Mouse (Mus musculus) induced T-regulatory cell, adult 2 months (primary cell): ENCODE results near the gene Foxo4.

Source experiments
- DNase-seq: peaks from one replicate; pipeline ENCODE4 v3.0.0-alpha.2; 2012; ENCODE audit warnings: low read depth

The Foxo4 gene

DNA sequence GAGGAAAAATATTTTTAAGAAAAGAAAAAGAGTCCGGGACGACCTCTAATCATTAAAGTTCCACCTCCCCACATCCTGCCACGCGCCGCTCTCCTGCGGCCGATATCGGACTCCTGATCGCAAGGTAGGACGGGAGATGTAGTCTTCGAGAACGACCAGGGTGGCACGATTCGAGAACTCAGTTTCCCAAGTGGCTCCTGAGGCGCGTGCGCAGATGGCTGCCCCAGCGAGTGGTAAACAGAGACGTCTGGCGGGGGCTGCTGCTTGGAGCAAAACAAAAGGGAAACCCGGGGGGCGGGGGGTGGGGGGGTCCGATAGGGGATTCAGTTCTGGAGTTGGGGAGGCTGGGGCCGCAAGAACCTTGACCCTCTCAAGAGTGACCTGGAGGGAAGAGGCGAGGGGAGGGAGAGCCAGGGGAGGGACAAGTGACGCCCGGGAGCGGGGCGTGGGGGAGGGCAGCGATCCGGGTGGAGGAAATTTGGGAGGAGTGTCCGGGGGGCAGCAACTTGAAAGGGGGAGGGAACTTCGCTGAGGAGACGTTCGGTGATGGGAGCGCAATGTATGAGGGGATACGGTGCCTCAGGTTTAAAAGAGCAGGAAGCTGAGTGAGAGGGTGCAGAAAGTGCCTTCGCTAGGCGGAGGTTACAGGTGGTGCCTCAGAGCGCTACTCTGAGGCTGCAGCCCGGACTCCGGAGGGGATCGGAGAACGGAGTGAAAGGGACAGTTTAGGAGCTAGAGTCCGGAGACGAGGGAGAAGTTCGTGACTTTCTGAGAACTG lies at the start of gene Foxo4:
Foxo4 (plus strand) TSS at position 577 of the 778 bp plus-strand sequence.
- peak; percentile 92 for DNase-seq

DNA sequence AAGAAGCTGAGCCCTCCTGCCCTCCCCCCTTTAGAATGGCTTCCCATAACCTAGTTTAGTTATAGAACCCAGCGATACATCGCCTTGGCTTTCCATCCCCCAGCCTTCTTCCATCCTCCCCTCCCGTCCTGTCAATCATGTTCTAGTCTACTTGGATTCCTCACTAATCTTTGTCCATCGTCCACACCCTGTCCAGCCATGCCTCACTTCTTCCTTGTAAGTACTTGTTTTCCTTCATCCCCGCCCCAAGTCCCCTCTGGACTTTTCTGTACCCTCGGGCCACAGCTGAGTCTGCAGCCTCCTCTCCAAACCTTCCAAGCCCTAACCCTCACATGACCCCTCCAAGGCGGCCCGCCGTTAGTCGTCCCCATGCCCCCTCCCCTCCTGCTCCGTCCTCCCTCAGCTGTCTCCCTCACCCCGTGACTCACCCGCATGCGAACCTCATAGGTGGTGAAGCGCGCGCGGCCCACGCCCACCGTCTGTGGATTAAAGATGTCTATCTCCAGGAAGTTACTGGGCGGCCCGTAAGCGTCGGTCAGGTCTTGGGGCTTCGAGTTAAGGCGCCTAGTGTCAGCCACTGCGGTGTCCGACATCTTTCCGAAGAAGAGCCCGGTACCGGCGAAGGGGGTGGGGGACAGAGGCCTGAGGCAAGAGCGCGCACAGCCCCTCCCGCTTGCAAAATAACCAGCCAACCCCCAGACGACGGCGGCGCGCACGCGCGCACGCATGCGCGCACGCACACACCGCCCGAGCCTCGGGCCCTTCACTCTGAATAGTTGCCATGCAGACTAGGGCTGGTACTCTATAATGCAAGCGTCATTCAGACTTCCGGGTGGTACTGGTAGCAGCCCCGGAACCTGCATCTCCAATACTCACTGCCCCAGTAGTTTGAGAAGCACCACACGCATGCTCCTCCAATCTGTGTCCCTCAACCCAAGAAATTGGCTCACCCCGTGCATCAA lies 32.2 kb upstream of the Foxo4 start, which contains the start of gene Snx12:
Snx12 (minus strand) TSS at position 730 of the 962 bp plus-strand sequence.
- peak; percentile 91 for DNase-seq

GRCm38 (mm10) chrX:101222796-101223162 lies 31.5 kb upstream of the Foxo4 start:
- DNase-seq: no peak

- DNase-seq: peak; percentile 8
Measured at GRCm38 (mm10) chrX:101245011-101245410, 9.3 kb upstream of the Foxo4 start.

DNA sequence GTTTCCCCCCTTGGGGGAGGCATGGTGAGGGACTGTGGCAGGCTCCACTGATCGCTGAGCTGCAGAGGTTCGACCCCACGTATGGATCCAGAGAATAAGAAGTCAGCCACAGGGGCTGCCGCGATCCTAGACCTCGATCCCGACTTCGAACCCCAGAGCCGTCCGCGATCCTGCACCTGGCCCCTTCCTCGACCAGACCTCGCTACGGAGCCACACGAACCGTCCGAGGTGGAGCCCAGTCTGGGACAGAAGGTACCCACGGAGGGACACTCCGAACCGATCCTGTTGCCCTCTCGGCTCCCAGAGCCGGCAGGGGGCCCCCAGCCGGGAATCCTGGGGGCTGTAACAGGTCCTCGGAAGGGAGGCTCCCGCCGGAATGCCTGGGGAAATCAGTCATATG lies 412 bp downstream of the Foxo4 start:
- no peak for DNase-seq

DNA sequence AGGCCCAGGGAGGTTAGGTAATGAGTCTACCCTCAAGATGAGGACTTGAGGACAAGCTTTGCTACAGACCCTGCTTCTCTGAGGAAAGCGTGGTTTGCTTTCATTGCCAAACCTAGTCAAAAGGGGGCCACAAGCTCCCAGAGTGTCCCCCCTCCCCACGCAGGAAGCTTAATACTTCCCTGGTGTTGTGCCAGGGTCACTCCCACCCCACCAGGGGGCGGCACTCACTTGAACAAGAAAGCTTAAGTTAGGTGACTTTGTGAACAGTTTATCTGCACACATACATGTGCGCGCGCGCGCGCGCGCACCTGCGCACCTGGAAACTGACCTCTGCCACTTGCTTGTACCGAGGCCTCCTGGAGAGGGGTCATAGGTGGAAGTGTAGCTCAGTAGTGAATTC lies 2.3 kb downstream of the Foxo4 start:
- DNase-seq: peak; percentile 77

DNA sequence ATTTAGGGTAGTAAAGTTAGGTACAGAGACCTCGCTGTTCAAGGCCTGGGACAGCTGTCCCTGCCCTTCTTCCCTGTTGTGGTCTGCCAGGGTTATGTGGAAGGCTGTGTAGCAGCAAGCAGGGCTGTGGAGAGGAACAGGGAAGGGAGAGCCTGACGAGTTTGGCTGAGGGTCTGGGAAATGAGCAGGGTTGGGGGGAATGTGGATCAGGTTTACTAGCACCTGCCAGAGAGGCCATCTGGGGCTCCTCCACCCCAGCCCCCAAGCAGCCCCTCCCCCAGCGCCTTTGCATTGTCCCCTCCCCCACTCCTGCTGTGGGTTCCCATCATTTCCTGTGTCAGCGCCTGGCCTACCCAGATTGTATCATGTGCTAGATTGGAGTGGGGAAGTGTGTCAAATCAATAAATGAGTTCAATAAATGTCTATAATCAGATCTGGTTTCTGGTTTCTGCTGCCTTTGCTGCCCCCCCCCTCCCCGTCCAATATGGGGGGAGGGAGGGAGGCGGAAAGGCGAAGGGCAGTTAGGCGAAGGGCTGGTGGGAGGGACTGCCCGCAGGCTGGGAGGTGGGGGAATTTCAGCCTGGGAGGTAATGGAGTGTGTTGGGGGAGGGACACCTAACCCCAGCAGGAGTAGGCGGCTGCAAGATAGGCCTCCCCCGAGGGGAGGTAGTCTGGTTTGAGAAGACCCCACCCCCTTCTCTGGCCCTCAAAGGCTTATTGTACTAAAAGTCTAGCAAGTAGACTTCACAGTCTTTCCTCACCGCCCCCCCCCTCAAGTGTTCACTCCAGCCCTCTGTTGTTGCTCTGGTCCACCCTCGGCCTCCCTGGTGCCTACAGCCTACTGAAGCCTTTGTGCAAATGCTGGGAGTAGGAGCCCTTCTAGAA lies 6.4 kb downstream of the Foxo4 start:
- peak; percentile 67 for DNase-seq

- DNase-seq: peak; percentile 9
Measured at GRCm38 (mm10) chrX:101263892-101264291, 9.6 kb downstream of the Foxo4 start, which contains the start of gene Gm614. Gene Gm614, minus strand, starts transcription at chrX:101263992.

DNA sequence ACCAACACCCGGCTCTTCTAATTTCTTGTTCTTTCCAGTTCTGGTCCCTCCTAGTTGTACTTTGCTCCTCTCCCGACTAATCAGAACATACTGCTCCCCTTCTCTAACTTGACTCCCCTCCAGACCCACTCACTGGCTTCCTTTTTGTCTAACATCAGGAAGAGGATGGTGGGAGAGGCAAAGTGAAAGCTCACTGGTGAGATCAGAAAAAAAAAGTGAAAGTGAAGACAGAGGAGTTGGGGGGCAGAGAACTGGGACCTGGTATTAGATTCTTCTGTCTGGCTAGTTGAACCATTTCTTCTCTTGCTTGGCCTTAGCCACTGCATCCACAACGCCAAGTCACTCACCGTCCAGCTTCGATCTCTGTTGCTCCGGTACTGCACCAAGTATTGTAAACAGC lies 12.3 kb downstream of the Foxo4 start:
- peak; percentile 63 for DNase-seq

GRCm38 (mm10) chrX:101268025-101268754 lies 13.9 kb downstream of the Foxo4 start, which contains the start of gene Il2rg:
Gene Il2rg, minus strand, starts transcription at chrX:101268255.
- DNase-seq: peak; percentile 93

DNA sequence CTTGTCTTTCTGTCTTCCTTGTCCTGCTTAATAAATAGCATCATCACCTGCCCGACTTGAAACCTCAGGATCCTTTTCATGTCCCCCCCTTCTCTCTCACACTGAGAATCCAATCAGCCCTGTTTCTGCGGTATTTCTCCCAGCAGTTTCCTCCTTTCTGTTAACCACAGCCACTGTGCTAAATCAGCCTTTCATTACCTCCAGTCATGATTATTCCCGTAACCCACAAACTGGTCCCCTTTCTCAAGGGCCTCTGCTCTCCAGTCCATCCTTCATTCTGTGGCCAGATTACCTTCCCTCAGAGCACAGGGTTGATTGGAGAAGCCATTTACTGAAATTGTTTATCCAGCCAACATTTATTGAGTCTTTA lies 14.4 kb downstream of the Foxo4 start, which contains the start of gene Gm20489:
Gm20489 (minus strand) TSS at position 269 of the 370 bp plus-strand sequence.
- DNase-seq: no peak

DNA sequence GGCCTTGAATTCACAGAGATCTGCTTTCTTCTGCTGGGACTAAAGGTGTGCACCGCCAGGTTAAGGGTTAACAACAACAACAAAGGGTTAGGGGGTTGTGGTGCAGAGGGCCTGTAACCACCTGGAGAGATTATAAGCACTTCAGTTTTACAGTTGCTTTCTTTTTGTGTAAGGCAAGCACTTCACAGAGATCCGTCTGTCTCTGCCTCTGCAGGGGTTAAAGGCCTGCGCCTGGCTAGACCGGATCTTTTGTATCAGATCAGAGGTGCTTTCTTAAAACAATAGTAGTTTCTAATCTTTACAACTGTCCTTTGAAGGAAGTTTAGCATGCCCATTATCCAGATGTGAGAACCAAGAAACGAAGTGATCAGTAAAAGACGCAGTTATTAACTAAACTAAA lies 19.1 kb downstream of the Foxo4 start:
- DNase-seq: peak; percentile 65

GRCm38 (mm10) chrX:101273875-101274738 lies 19.8 kb downstream of the Foxo4 start, which contains the start of gene Med12:
Gene Med12, plus strand, starts transcription at chrX:101274030.
- DNase-seq: peak; percentile 90

GRCm38 (mm10) chrX:101282813-101283212 lies 28.5 kb downstream of the Foxo4 start:
- no peak for DNase-seq

GRCm38 (mm10) chrX:101285534-101285933 lies 31.2 kb downstream of the Foxo4 start:
- peak; percentile 76 for DNase-seq

- DNase-seq: no peak
Measured at GRCm38 (mm10) chrX:101285953-101286670, 31.8 kb downstream of the Foxo4 start.

DNA sequence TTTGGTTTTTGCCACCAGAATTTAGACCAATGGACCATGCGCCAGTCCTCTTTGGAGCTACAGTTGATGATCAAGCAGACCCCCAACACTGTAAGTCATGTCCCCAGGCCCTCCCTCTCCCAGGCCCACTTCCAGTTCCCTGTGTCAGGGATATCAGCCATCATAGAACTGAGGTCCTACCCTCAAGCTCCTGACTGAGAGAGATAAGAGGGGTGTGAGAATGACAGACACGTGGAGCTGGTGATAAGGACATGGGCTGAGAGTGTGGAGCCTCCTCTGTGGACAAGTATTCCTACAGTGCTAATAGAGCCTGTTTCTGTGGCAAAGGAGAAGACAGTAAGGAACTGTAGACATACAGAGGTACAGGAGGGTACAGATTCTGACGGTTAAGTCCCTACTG lies 33.2 kb downstream of the Foxo4 start:
- DNase-seq: no peak

- DNase-seq: no peak
Measured at GRCm38 (mm10) chrX:101288432-101288831, 34.1 kb downstream of the Foxo4 start.

DNA sequence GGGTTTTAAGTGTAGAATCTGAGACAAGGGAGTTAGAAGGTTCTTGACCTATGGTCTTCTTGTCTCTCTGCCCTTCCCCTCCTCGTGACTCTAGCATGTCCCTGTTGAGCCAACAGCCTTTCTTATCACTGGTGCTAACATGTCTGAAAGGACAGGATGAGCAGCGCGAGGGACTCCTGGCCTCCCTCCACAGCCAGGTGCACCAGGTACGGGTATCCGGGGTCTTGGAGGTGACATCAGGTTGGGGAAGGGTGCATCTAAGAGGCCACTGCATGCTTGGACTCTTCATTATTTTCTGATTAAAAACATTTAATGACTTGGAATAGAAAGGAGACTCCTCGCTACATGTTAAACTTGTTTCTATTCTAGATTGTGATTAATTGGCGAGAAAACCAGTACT lies 34.7 kb downstream of the Foxo4 start:
- no peak for DNase-seq
